Mouse (Mus musculus) spleen, adult 12 weeks (tissue): ENCODE measurements around the gene Xxylt1.
A peak's percentile ranks its signal among the peaks of the same experiment; 100 is the strongest.

Source experiments
- DNase-seq: peaks from one replicate; pipeline ENCODE4 v3.0.0; 2022; ENCODE audit warnings: low spot score

Xxylt1 gene

DNA sequence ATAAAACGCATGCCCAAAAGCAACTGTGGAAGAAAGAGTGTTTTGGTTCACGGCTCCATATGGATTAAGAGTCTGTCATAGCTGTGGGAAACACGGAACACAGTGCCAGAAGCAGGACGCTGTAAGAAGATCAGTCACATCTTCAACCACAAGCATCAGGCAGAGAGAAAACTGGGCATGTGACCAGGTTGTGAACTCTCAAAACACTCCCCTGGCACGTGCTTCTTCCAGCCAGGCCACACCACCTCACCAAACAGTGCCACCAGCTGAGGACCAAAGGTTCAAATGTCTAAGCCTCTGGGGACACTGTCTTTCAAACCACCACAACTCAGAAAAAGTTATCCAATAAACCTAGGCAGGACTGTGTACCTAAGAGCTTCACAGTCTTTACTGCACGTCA lies 93.0 kb downstream of the Xxylt1 start:
- DNase-seq, result no peak

DNA sequence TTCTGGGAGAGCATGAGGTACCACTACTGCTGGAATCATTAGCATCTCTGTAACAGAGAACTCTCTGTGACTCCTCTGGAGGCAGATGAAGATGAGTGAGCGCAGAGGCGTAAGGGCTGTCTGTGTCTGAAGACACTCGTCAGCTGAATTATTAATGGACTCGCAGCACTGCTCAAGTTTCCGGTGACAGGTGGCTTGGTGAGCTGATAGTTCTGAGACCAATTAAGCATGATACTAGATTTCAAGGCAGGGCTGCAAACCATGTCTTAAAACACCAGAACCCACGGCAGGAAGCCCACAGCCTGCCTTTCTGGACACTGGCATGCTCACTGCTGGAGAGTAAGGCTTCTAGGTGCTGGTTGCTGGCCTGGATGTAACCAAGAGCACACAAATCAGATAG lies 93.5 kb downstream of the Xxylt1 start:
- no peak for DNase-seq

DNA sequence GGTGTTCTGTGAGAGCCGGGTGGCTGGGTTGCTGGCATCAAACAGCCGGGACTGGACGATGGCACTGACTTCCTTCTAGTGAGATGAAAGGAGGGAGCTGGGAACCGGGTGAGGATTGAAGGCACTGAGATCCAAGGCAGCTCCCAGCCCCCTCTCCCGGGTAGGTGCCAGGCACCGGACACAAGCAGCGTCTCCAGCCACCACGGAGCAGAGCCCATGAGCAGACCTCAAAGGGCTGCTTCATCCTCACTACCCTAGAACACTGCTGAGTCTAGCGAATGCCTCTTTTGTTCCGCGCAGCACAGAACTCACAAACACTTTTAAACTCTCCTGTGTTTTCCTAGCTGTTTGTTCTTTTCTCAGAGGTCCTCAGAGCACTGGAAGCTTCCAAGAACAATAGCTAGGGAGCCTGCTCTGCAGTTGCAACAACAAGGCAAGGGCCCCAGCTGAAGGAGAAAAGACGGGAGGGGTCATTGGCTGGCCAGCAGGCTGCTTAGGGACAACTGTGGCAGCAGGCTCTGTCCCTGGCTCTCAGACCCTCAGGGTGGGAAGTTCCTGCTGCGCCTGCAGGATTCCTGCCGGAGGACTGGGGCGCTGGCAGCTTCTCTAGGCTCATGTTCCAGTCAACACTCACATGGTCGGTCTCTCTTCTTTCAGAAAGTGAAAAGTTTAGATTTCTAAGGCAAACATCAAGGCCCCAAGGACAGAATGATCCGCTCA lies 96.2 kb downstream of the Xxylt1 start:
- DNase-seq, result no peak

DNA sequence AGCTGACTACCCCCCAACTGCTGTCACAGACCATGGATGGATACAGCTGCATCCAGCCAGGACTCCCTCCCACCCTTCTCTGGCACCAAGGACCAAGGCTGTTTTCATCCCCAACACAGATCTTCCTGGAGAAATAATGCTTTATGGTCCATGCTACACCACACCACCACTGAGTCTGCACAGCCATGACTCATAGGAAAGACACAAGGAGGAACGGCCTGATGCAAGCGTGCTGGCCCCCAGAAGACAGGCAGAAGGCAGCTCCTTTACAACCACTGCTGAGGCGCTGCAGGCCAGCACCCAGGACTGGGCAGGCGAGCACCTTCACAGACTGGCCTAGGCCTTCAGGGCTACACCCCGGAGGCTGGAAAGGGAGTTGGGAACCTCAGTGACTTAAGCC lies 97.1 kb downstream of the Xxylt1 start:
- no peak for DNase-seq

DNA sequence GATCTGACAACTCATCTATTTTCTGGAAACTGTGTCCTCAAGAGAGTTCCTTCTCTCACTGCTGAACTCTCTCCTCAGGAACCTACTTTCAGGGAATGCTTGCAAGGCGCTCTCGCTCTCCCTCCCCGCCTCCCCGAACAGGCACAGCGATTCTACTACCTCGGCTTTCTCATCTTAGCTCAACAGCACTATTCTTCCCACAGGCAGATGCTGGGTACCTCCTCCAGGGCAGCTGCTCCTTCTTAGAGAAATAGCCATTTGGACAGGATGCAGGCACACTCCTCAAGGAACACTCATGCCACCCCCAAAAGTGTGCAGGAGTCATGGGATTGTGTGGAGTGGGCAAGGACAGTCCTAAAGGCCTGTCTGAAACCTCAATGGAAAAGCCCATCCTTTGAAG lies 97.5 kb downstream of the Xxylt1 start:
- DNase-seq, result no peak

DNA sequence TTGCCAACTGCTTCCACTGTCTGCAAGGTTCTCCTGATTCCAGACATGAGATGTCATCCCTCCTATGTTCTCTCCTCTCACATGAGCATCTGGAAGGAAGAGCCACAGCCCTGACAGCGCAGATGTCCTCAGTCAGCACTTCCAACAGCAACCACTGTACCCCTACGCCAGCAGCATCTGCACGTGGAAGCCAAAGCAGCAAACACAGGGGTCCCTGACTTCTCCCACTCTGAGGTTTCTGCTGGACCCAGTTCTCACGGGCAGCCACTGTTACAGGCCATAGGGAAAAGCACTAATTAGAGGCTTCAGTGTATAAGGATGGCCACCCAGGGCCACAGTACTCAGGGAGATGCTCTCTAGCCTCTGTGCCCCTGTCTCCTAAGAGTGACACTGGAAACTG lies 98.0 kb downstream of the Xxylt1 start:
- no peak for DNase-seq

DNA sequence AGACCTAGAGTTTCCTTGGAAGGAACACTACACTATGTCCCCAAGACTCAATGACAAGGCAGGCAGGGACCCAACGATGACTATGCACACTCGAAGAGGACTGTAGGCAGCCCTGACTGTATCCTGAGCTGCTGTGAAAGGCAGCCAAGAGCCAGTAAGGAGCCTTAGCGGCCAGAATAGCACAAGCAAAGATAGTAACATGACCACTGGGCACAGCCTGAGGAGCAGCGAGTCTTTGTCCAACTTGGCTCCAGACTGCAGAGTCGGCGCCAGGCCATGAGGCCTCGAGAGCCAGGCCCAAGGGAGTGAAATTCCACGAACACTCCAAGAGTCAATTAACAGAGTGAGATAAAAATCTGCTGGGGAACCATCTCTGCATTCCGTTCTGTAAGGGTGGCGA lies 99.9 kb downstream of the Xxylt1 start:
- no peak for DNase-seq

DNA sequence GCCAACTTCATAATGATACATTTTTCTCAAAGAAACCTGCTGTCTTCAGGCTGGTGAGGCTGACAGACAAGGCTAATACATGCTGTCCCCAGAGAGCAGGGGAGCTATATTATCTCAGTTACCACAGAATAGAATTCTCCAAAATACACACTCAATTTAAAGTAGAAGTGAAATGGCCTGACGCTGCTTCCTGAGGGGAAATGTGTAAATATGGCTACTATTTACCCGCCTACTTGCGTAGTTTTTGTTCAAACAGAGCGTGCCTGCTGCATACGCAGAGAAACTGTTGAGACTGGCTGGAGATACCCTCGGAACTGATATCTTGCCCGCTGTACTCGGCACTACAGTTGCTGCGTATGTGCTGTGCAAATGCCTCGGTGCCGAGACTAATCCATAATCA lies 101.3 kb downstream of the Xxylt1 start:
- no peak for DNase-seq

DNA sequence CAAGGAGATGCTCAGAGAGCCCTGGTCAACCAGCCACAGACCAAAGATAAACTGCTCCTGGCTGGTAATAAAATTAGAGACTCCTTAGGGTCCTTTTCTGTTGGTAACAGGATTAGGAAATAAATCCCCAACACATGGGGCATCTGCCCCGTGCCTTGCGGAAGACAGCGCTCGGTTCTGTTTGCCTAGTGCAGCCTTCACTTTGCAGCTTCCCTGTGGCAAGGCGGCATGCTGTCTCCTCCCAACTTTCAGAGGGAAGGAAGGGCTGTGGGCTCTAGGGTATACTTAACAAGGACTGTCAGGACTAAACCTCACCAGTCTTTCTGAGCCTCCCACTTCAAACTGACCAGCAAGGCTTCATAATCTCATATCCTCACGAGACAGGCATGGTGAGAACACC lies 103.5 kb downstream of the Xxylt1 start:
- DNase-seq, result no peak

DNA sequence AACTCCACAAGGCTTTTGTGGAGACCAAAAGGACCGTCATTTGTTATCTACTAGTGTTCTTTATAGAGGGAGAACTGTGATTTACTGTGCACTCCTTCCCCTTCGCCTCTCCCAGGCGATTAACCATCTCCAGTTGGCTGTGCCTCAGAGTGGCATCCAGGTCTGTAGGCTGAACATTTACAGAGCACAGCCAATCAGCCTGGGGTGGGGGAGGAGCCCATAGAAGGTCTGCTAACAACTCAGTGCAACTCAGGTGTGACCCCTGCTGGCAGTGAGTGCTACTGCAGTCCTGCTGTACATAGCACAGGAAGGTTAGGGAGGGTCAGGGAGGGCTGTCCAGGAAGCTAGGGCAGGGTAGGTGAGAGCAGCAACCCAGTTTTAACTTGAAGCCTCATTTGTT lies 104.0 kb downstream of the Xxylt1 start:
- DNase-seq, result peak; percentile 62

DNA sequence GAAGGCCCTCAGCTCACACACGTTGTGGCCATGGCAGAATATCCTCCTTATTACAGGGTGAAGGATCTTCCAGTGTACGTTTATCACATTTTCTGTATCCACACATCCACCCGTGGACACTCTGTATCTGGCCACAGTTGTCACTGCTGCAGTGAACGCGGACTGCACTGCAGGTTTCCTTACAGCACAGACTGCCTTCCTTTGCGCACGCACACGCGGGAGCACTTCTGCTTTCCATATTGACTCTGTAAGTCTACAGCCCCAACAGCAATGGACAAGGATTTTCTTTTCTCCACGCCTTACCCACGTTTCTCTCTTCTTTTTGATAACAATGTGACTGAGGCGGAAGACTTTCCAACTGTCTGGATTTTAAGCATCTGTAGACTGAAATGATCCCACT lies 106.7 kb downstream of the Xxylt1 start:
- DNase-seq, result no peak

DNA sequence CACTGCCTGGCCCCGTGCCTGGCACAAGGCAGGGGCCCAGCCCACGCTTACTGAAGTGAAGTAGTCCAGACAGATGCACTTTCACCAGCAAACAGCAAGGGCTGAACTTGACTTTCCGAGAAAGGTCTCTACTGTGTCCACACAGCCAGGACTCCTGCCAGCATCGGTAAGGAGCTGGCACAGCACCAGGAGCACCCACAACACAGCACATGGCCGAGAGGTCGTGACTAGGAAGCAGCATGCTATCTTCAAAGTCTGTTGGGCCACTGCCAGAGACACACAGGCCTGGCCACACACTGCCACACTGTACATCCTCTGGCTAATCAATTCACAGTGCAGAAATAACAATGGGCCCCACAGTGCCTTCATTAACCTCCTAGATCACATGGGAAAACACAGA lies 107.8 kb downstream of the Xxylt1 start:
- DNase-seq, result no peak

DNA sequence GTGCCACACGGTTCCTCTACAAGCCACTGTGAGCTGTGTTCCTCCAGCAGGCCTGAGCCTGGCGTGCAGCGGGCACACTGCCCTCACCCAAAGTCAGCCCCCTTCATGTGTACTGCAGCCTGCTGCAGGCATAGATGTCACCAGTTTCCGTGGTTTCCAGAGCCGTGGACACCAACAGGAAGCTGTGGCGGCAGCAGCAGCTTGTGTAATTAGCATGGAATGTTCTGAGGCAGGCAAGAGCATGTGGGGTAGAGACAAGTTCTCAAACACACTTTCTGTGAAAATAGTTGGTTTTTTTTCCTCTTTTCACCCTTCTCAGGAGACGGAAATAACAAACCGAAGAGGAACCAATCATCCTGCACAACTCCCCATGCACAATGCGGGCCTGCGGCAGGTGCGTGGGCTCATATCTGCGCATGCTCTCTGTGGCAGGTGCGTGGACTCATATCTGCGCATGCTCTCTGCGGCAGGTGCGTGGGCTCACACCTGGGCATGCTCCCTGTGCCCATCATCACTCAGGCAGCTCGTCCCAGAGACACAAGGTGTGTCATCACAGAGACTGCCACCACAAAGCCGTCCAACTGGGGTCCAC lies 109.2 kb downstream of the Xxylt1 start:
- DNase-seq, result no peak

DNA sequence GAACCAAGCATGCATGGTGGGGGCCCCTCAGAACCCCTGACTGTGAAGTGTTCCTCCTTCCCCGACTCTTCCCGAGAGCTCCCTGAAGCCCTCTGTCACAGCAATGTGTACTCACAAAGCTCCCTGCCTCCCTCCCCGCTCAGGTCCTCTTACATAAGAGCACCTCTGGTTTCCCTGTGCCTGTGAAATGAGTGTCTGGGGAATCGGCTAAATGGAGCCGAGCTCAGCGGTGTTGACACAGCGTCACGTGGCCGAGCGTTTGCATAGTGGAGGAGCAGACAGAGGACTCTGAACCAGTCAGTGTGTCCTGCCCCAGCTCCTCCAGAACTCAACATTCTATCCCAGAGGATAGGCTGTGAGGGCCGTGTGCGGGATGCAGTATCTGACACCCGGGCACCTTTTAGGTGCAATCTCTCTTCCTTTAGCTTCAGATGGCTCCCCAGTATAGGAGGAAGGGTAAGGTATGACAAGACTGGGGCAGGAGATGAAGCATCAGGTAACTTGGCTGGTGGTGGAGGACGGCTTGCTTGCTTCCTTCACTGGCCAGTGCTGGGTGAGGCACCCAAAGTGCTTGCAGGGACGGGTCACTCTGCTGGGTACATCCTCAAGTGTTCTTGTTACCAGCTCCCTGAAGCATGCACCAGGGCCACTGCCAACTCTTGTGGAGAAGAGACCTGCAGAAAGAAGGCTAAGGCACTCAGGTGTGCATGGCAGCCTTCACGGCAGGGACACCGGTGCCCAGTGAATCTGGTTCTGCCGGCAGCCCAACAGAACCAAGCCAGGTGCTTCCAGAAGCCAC lies 111.8 kb downstream of the Xxylt1 start:
- DNase-seq, result no peak

DNA sequence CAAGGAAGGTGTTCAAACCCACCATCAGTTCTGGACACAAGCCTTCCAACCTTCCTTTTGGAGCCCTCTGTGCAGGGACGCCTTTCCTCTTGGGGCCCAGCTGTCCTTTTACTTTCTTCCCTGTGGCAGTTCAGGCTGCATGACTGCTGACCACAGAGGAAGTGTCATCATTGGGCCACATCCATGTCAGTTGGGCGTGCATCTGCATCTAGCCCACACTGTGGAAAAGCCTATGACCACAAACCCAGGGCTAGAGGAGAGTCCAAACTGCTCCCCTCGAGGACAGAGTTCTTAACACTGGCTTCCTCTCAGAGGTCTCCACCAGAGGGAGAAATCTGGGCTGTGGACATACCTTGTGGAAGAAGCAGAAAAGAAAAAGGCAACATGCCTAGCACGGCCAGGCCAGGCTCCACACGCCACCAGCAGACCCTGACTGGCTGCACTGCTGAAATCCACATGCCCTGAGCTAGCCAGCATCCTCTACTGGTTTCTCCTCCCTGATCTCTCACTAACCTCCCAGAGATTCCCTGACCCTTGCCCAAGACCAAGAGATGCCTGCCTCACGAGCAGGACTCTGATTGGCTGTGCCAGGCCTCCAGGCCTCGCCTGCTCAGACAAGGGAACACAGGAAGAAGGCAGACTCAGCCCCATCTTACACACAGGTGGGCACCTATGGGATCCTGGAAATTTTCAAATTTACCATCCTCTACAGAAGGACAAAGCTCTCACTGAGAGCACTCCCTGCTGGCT lies 112.7 kb downstream of the Xxylt1 start:
- no peak for DNase-seq

DNA sequence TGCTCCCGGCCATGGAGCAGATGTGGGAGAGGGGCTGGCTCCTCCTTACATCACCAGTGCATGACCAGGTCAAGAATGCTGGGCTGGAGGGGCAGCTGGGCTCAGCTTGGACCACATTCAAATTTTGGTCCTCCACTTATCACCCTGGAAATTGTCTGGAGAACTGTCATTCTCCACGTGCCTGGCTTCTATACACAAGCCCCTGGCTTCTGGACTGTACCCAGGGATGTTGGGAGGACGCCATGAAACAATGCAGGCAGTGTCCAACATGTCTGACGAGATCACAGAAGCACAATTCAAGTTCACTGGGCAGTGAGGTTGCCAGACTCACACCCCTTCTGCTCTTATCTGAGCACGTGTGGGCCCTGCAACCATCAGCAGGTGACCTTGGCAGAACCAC lies 114.5 kb downstream of the Xxylt1 start:
- no peak for DNase-seq

DNA sequence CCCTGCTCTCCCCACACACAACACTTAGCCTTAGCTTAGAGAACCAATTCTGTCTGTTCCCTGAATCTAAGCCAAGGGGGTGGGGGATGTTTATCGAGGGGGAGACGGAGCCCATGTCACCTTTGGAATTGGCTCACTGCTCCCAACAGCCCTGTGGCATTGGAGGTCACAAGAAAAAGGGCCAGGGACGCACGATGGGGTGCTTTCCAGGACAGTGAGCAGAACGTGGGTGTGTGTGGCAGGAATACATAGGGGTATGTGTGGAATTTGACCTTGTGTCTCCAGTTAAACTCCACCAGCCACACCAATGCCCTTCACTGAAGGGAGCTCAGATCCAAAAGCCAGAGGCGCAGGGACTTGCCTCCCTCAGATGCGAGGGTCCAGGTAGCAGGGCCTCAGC lies 116.3 kb downstream of the Xxylt1 start:
- no peak for DNase-seq

DNA sequence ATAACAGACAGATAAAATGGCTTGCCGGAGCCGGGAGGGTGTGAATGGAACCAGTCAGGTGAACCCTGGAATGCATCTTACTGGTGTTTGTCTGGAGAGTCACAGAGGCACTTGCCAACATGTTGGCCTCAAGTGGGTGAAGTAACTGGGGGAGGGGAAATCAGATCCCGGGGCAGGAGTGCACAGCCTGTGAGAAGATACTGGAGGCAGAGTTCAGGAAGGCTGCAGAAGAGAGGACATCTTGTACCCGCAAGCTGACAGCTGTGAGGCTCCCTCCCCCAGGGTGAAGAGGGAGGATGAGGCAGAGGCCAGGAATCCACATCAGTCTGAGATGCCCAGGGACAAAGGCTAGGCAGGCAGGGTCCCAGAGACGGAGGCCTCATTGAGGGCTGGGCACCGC lies 116.8 kb downstream of the Xxylt1 start:
- no peak for DNase-seq

DNA sequence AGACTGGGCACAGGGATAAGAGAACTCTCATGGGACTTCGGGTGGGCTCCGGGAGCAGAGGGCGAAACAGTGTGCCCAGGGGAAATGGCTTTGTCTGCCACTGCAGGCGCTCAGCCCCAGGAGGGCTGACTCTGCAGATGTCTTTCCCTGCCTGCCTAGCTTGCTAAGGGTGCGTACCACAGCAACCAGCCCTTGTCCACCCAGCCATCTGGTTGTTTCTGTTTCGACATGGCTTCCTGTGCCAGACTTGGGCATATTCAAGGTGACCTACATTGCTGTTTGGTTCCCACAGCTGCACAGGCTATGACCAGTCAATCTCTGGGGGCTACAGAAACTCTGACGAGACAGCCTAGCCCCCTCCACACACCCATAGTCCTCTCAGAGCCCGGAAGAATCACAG lies 118.7 kb downstream of the Xxylt1 start:
- DNase-seq, result no peak

DNA sequence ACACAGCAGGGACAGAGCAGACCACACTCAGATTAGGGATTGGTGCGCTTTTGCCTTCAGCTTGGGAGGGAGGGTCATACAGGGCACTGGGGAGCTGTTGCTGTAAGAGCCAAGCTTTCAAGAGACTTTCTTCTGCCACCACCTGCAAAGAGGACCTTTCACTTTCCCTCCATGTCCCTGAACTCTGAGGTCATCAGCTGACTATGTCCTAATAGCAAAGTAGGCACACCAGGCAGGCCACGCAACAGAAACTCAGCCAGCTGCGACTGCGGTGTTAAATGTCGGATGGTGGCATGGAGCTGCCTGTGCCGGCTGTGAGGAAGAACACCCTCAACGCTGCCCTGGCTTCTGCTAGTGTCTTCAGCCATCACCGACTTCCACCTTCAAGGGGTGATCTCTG lies 120.1 kb downstream of the Xxylt1 start:
- DNase-seq, result no peak

DNA sequence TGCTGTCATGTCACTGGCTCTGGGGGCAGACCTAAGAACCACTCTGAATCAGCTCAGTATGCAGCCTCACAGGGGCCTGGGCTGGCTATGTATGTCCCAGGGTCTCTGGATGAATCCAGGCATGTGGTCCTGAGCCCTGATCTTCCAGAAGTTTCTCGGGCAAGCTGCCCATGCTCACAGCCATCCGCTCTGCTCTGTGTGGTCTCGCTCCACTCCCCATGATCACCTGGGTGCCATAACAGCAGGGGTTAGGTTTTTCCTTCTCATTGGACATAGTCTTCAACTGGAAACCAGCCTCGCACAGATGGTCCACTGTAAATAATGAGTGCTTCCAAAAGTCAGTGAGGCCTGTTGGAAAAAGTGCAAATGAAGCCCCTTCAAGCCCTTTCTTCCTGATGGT lies 121.0 kb downstream of the Xxylt1 start:
- DNase-seq, result no peak

DNA sequence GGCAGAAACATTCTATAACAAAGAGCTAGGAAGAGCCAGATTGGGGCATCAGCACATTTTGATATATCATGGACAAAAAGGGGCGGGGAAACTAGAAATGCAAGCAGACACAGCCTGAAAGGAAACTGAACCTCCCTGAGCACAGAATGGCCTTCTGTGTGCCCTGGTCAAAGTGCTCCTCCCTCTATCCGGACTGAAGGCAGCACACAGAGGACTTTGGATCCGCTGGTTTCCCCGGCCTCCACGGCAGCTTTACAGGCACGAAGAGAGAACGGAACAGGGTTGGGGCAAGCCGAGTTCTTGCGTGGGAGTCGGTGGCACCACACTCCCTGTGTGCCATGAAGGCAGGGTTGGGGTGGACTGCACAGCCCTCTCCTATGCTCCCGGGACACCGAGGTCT lies 121.5 kb downstream of the Xxylt1 start:
- no peak for DNase-seq

DNA sequence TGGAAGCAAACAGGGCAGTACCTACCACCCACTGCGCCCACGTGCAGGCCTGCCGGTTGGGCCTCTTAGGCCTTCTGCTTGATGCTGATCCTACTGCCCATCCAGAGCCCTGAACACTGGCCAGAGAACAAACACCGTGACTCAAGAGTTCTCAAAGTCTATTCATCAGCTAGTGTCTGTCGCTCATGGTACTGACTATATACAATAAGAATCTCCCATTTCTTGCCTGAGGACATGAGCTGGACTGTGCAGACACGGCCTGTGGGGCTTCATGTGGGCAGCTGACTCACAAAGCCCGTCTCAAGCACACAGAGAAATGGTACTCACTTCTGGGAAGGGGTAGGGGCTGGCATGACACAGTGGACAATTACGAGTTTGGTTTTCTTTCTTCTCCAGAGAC lies 125.1 kb downstream of the Xxylt1 start:
- DNase-seq, result no peak
